Mouse (Mus musculus): Measurements from ENCODE around the gene Uts2r. TPM values are rescaled to one million over a fixed set of nuclear protein-coding genes. Genes with fewer than 3 reads are reported as not detected.

Uts2r gene
- polyA plus RNA-seq, 1 experiment from 2014 or later: 0.23 TPM

Other genes starting within 250 kb of the Uts2r start
- 6.1 and 6.7 TPM in 2 replicates for gene Ccdc57, start 227.4 kb upstream of the Uts2r start, polyA plus RNA-seq (2014; fragmentation: Nextera tagmentation; extraction: Ambion mirVana)
- 2.9 and 4.6 TPM in 2 replicates for gene Slc16a3, start 211.8 kb upstream of the Uts2r start, polyA plus RNA-seq (2014; fragmentation: Nextera tagmentation; extraction: Ambion mirVana)
- 57.8 and 81.1 TPM in 2 replicates for gene Csnk1d, start 168.9 kb upstream of the Uts2r start, polyA plus RNA-seq (2014; fragmentation: Nextera tagmentation; extraction: Ambion mirVana)
- not detected in 2 replicates for gene Cd7, start 120.9 kb upstream of the Uts2r start, polyA plus RNA-seq (2014; fragmentation: Nextera tagmentation; extraction: Ambion mirVana)
- gene Sectm1b, start 96.7 kb upstream of the Uts2r start, polyA plus RNA-seq (2014; fragmentation: Nextera tagmentation; extraction: Ambion mirVana): not detected in 2 replicates
- gene Sectm1a, start 79.1 kb upstream of the Uts2r start, polyA plus RNA-seq (2014; fragmentation: Nextera tagmentation; extraction: Ambion mirVana): not detected in 2 replicates
- not detected in 2 replicates for gene Tex19.2, start 41.6 kb upstream of the Uts2r start, polyA plus RNA-seq (2014; fragmentation: Nextera tagmentation; extraction: Ambion mirVana)
- gene Tex19.1, start 14.1 kb upstream of the Uts2r start, polyA plus RNA-seq (2014; fragmentation: Nextera tagmentation; extraction: Ambion mirVana): not detected in 2 replicates
- gene Hexdc, start 44.2 kb downstream of the Uts2r start, polyA plus RNA-seq (2014; fragmentation: Nextera tagmentation; extraction: Ambion mirVana): 28.2 and 37.0 TPM in 2 replicates
- 27.2 and 32.0 TPM in 2 replicates for gene Ogfod3, start 44.4 kb downstream of the Uts2r start, polyA plus RNA-seq (2014; fragmentation: Nextera tagmentation; extraction: Ambion mirVana)
- gene Cybc1, start 69.1 kb downstream of the Uts2r start, polyA plus RNA-seq (2014; fragmentation: Nextera tagmentation; extraction: Ambion mirVana): 36.3 and 39.5 TPM in 2 replicates
- gene Narf, start 77.0 kb downstream of the Uts2r start, polyA plus RNA-seq (2014; fragmentation: Nextera tagmentation; extraction: Ambion mirVana): 93.2 and 96.5 TPM in 2 replicates
- 15.1 and 16.5 TPM in 2 replicates for gene Foxk2, start 99.7 kb downstream of the Uts2r start, polyA plus RNA-seq (2014; fragmentation: Nextera tagmentation; extraction: Ambion mirVana)
- 93.7 and 100 TPM in 2 replicates for gene Wdr45b, start 194.2 kb downstream of the Uts2r start, polyA plus RNA-seq (2014; fragmentation: Nextera tagmentation; extraction: Ambion mirVana)
- 13.4 and 16.7 TPM in 2 replicates for gene Rab40b, start 228.0 kb downstream of the Uts2r start, polyA plus RNA-seq (2014; fragmentation: Nextera tagmentation; extraction: Ambion mirVana)

All from neural tube, embryonic 14.5 days (tissue).